Mouse (Mus musculus) CH12.LX (cell line): ENCODE results near the gene Rfx2.

Experiments
- BHLHE40 ChIP-seq: IDR thresholded peaks from 2 replicates; pipeline ENCODE4 v1.6.1; 2011; ENCODE audit warnings: mild to moderate bottlenecking, low read depth, low read length, improper control_type of control experiment
- CTCF ChIP-seq, 2 experiments: IDR thresholded peaks in 1 of 2; conservative IDR thresholded peaks in 1 of 2; 2 replicates each; pipeline ENCODE4 v1.5.1; 2011 to 2012; ENCODE audit warnings: low read depth in 2 of 2, low read length in 2 of 2, improper control_type of control experiment in 1 of 2, inconsistent platforms in 1 of 2, mild to moderate bottlenecking in 1 of 2, moderate library complexity in 1 of 2
- EP300 ChIP-seq: IDR thresholded peaks from 2 replicates; pipeline ENCODE4 v1.6.1; 2011; ENCODE audit warnings: low read length, improper control_type of control experiment
- HCFC1 ChIP-seq: IDR thresholded peaks from 2 replicates; pipeline ENCODE4 v1.6.1; 2012; ENCODE audit warnings: low read depth, mild to moderate bottlenecking, inconsistent platforms, low read length, improper control_type of control experiment
- MAFK ChIP-seq: IDR thresholded peaks from 2 replicates; pipeline ENCODE4 v1.6.1; 2011; ENCODE audit warnings: low read length, improper control_type of control experiment; ENCODE audit not compliant: insufficient replicate concordance
- MXI1 ChIP-seq: IDR thresholded peaks from 2 replicates; pipeline ENCODE4 v1.6.1; 2011; ENCODE audit warnings: mild to moderate bottlenecking, low read depth, low read length, improper control_type of control experiment
- POLR2A ChIP-seq: IDR thresholded peaks from 2 replicates; pipeline ENCODE4 v1.6.1; 2011; ENCODE audit warnings: low read depth, mild to moderate bottlenecking, improper control_type of control experiment, low read length
- POLR2AphosphoS2 ChIP-seq: IDR thresholded peaks from 2 replicates; pipeline ENCODE4 v1.6.1; 2011; ENCODE audit warnings: low read depth, low read length, improper control_type of control experiment
- RCOR1 ChIP-seq: conservative IDR thresholded peaks from 2 replicates; pipeline ENCODE4 v1.6.1; 2012; ENCODE audit warnings: low read depth, mild to moderate bottlenecking, inconsistent platforms, low read length, improper control_type of control experiment
- USF1 ChIP-seq: IDR thresholded peaks from 2 replicates; pipeline ENCODE4 v1.6.1; 2014; ENCODE audit warnings: low read depth, mild to moderate bottlenecking, inconsistent platforms, low read length, improper control_type of control experiment
- ZNF384 ChIP-seq: IDR thresholded peaks from 2 replicates; pipeline ENCODE4 v1.6.1; 2012; ENCODE audit warnings: low read depth, low read length, improper control_type of control experiment, inconsistent platforms

GRCm38 (mm10) chr17:56836336-56836735, 5.5 kb upstream of the Rfx2 start:
- TF ChIP-seq HCFC1 (no peak), ZNF384 (no peak), CTCF (conservative IDR thresholded peaks at IDR 0.05 in 1 of 2, IDR thresholded peaks at IDR 0.05 in 1 of 2; ENCODE audit: low read depth in 2 of 2, low read length in 2 of 2) (no peak), RCOR1 (no peak), MXI1 (no peak), POLR2A (no peak), BHLHE40 (no peak), USF1 (no peak), POLR2AphosphoS2 (no peak), EP300 (no peak), MAFK (no peak)
